Mouse (Mus musculus) neural tube, embryonic 11.5 days (tissue): ENCODE data around the gene Sac3d1. TPM values are rescaled to one million over a fixed set of nuclear protein-coding genes. Genes with fewer than 3 reads are reported as not detected.
A peak's percentile ranks its signal among the peaks of the same experiment; 100 is the strongest.
"Not testable (repeated sequence)": the region's sequence is repeated elsewhere in the genome, so short reads cannot be mapped to it uniquely, and the experiment has no call there.

Experiments
- ATAC-seq: fragments of 200-750 bp; cut with Nextera tagmentation; 2 replicates; pipeline ENCODE4 v1.8.0; 2017; ENCODE audit warnings: moderate number of reproducible peaks, mild to moderate bottlenecking, moderate TSS enrichment, moderate library complexity; ENCODE audit not compliant: insufficient read depth, low FRiP score, low TSS enrichment
- DNase-seq: peaks from one replicate; pipeline ENCODE4 v3.0.0-alpha.2; 2015; ENCODE audit warnings: low spot score
- H3K27ac ChIP-seq: fragments of 300-500 bp; sonication (generic); 2 replicates; pipeline ENCODE4 v1.5.1; 2014; ENCODE audit warnings: low read depth, mild to moderate bottlenecking, low read length
- H3K27me3 ChIP-seq: fragments of 300-500 bp; sonication (generic); 2 replicates; pipeline ENCODE4 v1.6.1; 2014; ENCODE audit warnings: mild to moderate bottlenecking, low read length, mixed read lengths; ENCODE audit not compliant: control insufficient read depth, insufficient read depth
- H3K36me3 ChIP-seq: fragments of 300-500 bp; sonication (generic); 2 replicates; pipeline ENCODE4 v1.6.1; 2014; ENCODE audit warnings: mild to moderate bottlenecking, low read length, moderate library complexity, mixed read lengths; ENCODE audit not compliant: control insufficient read depth, insufficient read depth
- H3K4me1 ChIP-seq: fragments of 300-500 bp; sonication (generic); 2 replicates; pipeline ENCODE4 v1.6.1; 2014; ENCODE audit warnings: low read length, mixed read lengths; ENCODE audit not compliant: control insufficient read depth, insufficient read depth
- H3K4me2 ChIP-seq: fragments of 300-500 bp; sonication (generic); 2 replicates; pipeline ENCODE4 v1.6.1; 2014; ENCODE audit warnings: low read depth, mild to moderate bottlenecking, moderate library complexity
- H3K4me3 ChIP-seq: fragments of 300-500 bp; sonication (generic); 2 replicates; pipeline ENCODE4 v1.5.1; 2014; ENCODE audit warnings: low read depth, low read length
- H3K9ac ChIP-seq: fragments of 300-500 bp; sonication (generic); 2 replicates; pipeline ENCODE4 v1.6.1; 2014; ENCODE audit warnings: mild to moderate bottlenecking, low read length
- H3K9me3 ChIP-seq: fragments of 300-500 bp; sonication (generic); 2 replicates; pipeline ENCODE4 v1.6.1; 2016; ENCODE audit warnings: low read length; ENCODE audit not compliant: control insufficient read depth
- WGBS: fragments of 180-500 bp; shearing (Covaris S2); extraction: QIAGEN DNeasy Blood & Tissue Kit; methylation state at CpG from one replicate; pipeline ENCODE4 v1.1.7; 2014; 5-methylcytosine and 5-hydroxymethylcytosine counted together
- polyA plus RNA-seq: library from polyadenylated mRNA; unstranded; fragments of >200 nt; fragmentation: Nextera tagmentation; extraction: Ambion mirVana; gene quantifications from 2 replicates; pipeline ENCODE4 v1.2.1, GENCODE M21; 2014

Gene Sac3d1
- polyA plus RNA-seq, 1 experiment from 2014 or later, result 66.1 TPM

GRCm38 (mm10) chr19:6140678-6141393 is 22.4 kb upstream of the Sac3d1 start, which contains the start of gene Batf2:
Batf2 (plus strand) TSS chr19:6140983.
- peak within 1 kb of the TSS; percentile 76 for H3K9ac ChIP-seq
- H3K4me2 ChIP-seq, result peak within 1 kb of the TSS; percentile 70
- H3K36me3 ChIP-seq, result peaks cover 2% of the 10 kb centered on the region
- H3K27me3 ChIP-seq, result no peaks in the 10 kb centered on the region
- peak within 1 kb of the TSS; percentile 93 for H3K27ac ChIP-seq
- no peaks in the 10 kb centered on the region for H3K9me3 ChIP-seq
- peak within 1 kb of the TSS; percentile 56 for H3K4me3 ChIP-seq
- ATAC-seq (peak; percentile 93), DNase-seq (peak; percentile 97)
- H3K4me1 ChIP-seq, result no peaks in the 10 kb centered on the region
- under 1% methylated on average over 64 of the region's 68 CpGs for WGBS

GRCm38 (mm10) chr19:6140374-6140677 is 21.9 kb upstream of the Sac3d1 start:
- H3K4me1 ChIP-seq, result no peaks in the 10 kb centered on the region
- peak overlapping the region; percentile 56 for H3K4me3 ChIP-seq
- no peaks in the 10 kb centered on the region for H3K9me3 ChIP-seq
- ATAC-seq (no peak), DNase-seq (no peak)
- peaks cover 2% of the 10 kb centered on the region for H3K36me3 ChIP-seq
- peak overlapping the region; percentile 70 for H3K4me2 ChIP-seq
- H3K27me3 ChIP-seq, result no peaks in the 10 kb centered on the region
- H3K9ac ChIP-seq, result peak overlapping the region; percentile 76
- H3K27ac ChIP-seq, result peak overlapping the region; percentile 93
- WGBS, result 9% methylated on average over 16 of the region's 16 CpGs

- Histone ChIP-seq H3K27me3 (no peaks in the 10 kb centered on the region), H3K9ac (no peak overlapping the region), H3K9me3 (no peaks in the 10 kb centered on the region), H3K27ac (no peak overlapping the region), H3K4me3 (peak overlapping the region; percentile 56; the same call in 1 of the 2 replicates), H3K4me1 (no peaks in the 10 kb centered on the region), H3K4me2 (peak overlapping the region; percentile 70; the same call in 1 of the 2 replicates), H3K36me3 (peaks cover 2% of the 10 kb centered on the region)
- no peak for ATAC-seq
- DNase-seq, result no peak
- WGBS, result 94% methylated on average over 6 of the region's 6 CpGs
These were observed 21.3 kb upstream of the Sac3d1 start for GRCm38 (mm10) chr19:6139701-6140100.

GRCm38 (mm10) chr19:6136397-6136796 is 17.9 kb upstream of the Sac3d1 start:
- Histone ChIP-seq H3K4me1 (no peaks in the 10 kb centered on the region), H3K4me2 (no peak overlapping the region), H3K27ac (no peak overlapping the region), H3K9ac (no peak overlapping the region), H3K27me3 (no peaks in the 10 kb centered on the region), H3K36me3 (peaks cover 2% of the 10 kb centered on the region), H3K9me3 (no peaks in the 10 kb centered on the region), H3K4me3 (no peak overlapping the region)
- no peak for DNase-seq
- no peak for ATAC-seq
- 83% methylated on average over 3 of the region's 3 CpGs for WGBS

GRCm38 (mm10) chr19:6133197-6133596 is 14.7 kb upstream of the Sac3d1 start:
- not testable (repeated sequence) for H3K9me3 ChIP-seq, H3K4me1 ChIP-seq, H3K36me3 ChIP-seq, H3K9ac ChIP-seq, ATAC-seq, H3K27me3 ChIP-seq, H3K27ac ChIP-seq, H3K4me3 ChIP-seq, H3K4me2 ChIP-seq, DNase-seq
- 69% methylated on average over 1 of the region's 1 CpGs for WGBS

GRCm38 (mm10) chr19:6132171-6132827 is 13.8 kb upstream of the Sac3d1 start:
- no peak overlapping the region; the same call in 1 of the 2 replicates for H3K9ac ChIP-seq
- no peaks in the 10 kb centered on the region for H3K9me3 ChIP-seq
- no peak overlapping the region for H3K27ac ChIP-seq
- H3K4me1 ChIP-seq, result no peaks in the 10 kb centered on the region
- ATAC-seq (no peak), DNase-seq (no peak)
- no peak overlapping the region for H3K4me2 ChIP-seq
- WGBS, result 86% methylated on average over 7 of the region's 7 CpGs
- H3K36me3 ChIP-seq, result peaks cover 2% of the 10 kb centered on the region
- no peaks in the 10 kb centered on the region for H3K27me3 ChIP-seq
- H3K4me3 ChIP-seq, result no peak overlapping the region

- H3K4me3 ChIP-seq, H3K9me3 ChIP-seq, H3K9ac ChIP-seq, ATAC-seq, H3K27ac ChIP-seq, DNase-seq, H3K4me2 ChIP-seq, H3K27me3 ChIP-seq, H3K4me1 ChIP-seq, H3K36me3 ChIP-seq: not testable (repeated sequence)
- 76% methylated on average over 7 of the region's 7 CpGs for WGBS
These were observed 12.1 kb upstream of the Sac3d1 start for GRCm38 (mm10) chr19:6130414-6131128.

- DNase-seq, result peak; percentile 92
- H3K4me3 ChIP-seq, result peak within 1 kb of the TSS; percentile 38
- H3K9me3 ChIP-seq, result no peaks in the 10 kb centered on the region; the same call in 1 of the 2 replicates
- peak within 1 kb of the TSS; percentile 48 for H3K4me2 ChIP-seq
- H3K4me1 ChIP-seq, result no peaks in the 10 kb centered on the region
- H3K9ac ChIP-seq, result peak within 1 kb of the TSS; percentile 56
- H3K27ac ChIP-seq, result peak within 1 kb of the TSS; percentile 40; the same call in 1 of the 2 replicates
- whole genome bisulfite sequencing, result under 1% methylated on average over 32 of the region's 32 CpGs
- peak; percentile 81 for ATAC-seq
- no peaks in the 10 kb centered on the region for H3K36me3 ChIP-seq
- H3K27me3 ChIP-seq, result no peaks in the 10 kb centered on the region
These were observed 9.4 kb upstream of the Sac3d1 start, which contains the start of gene Snx15 for GRCm38 (mm10) chr19:6127760-6128341. Snx15 (minus strand) TSS chr19:6128304.
